In the genomic region with DNA sequence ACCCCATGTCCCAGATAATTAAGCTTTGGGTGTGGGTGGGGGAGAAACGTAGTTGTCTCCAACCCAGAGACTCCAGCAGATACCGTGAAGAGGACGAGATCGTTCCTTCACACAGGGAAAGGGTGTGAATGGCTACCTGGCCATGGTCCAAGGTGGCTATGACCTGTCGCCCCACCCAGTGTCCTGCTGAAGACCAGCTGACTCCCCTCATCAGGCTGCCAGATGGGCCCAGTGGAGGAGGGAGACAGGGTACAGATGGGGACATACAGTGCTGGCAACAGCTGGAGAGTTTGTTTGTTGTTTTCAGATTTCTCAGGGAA, we compare ENCODE assay signal across 9 mouse cellular contexts. TPM values are rescaled to one million over a fixed set of nuclear protein-coding genes. Genes with fewer than 3 reads are reported as not detected.
DNase-seq lines count a peak whose midpoint lies in the region; ATAC-seq lines count a peak whose summit lies in the region.
"Had no signal": no experiment of that assay in that cellular context is flagged by ENCODE, and none has a peak within 500 bp of the region (broad histone marks: within the 10 kb centered on the region; RNA-seq: fewer than 3 reads in every experiment).

No protein-coding gene starts in this region.

- DNase-seq in cerebellum, adult 18-20 months, result peak; percentile 32 to 39
- DNase-seq in embryonic facial prominence, embryonic 11.5 days (ENCODE audit: low spot score), result no peak
- DNase-seq in retina, embryonic 14.5 days (ENCODE audit: low spot score), result no peak
- DNase-seq in left cerebral cortex, adult 18-20 months (ENCODE audit: low spot score in 2 of 2), result no peak
- DNase-seq in adrenal gland, adult 18-20 months (ENCODE audit: low spot score in 2 of 2), result no peak

- H3K27ac ChIP-seq in embryonic facial prominence, embryonic 11.5 days (replicated peaks; ENCODE audit: low read depth, low read length), result no peak overlapping the region
- H3K27ac ChIP-seq in kidney, embryonic 14.5 days (ENCODE audit: low read depth, low read length), result no peak overlapping the region
- no peak overlapping the region for H3K27ac ChIP-seq in midbrain, embryonic 13.5 days
- H3K27ac ChIP-seq: macrophage had no signal

- no peaks in the 10 kb centered on the region; the same call in 1 of the 2 replicates for H3K36me3 ChIP-seq in embryonic facial prominence, embryonic 11.5 days (replicated peaks; ENCODE audit: control insufficient read depth, insufficient read depth, low read depth, low read length)
- H3K36me3 ChIP-seq in kidney, embryonic 14.5 days (ENCODE audit: control insufficient read depth, insufficient read depth, low read length), result peaks cover 12% of the 10 kb centered on the region
- H3K36me3 ChIP-seq in midbrain, embryonic 13.5 days, result peaks cover 19% of the 10 kb centered on the region

- 0 out of 2 replicates have a peak, but pooled peaks cover 3% of the 10 kb centered on the region for H3K4me1 ChIP-seq in embryonic facial prominence, embryonic 11.5 days (ENCODE audit: control insufficient read depth, insufficient read depth, low read length)
- peaks cover 10% of the 10 kb centered on the region for H3K4me1 ChIP-seq in kidney, embryonic 14.5 days (ENCODE audit: control insufficient read depth, insufficient read depth, low read length)
- peaks cover 25% of the 10 kb centered on the region for H3K4me1 ChIP-seq in midbrain, embryonic 13.5 days (replicated peaks)

- WGBS in embryonic facial prominence, embryonic 11.5 days, result 93% methylated on average over 5 of the region's 5 CpGs
- WGBS in kidney, embryonic 14.5 days, result 94% methylated on average over 5 of the region's 5 CpGs
- 93% methylated on average over 5 of the region's 5 CpGs for WGBS in midbrain, embryonic 13.5 days

- no peak overlapping the region for H3K9ac ChIP-seq in embryonic facial prominence, embryonic 11.5 days (replicated peaks; ENCODE audit: low read length)
- no peak overlapping the region for H3K9ac ChIP-seq in kidney, embryonic 14.5 days (ENCODE audit: low read depth, low read length)
- H3K9ac ChIP-seq in midbrain, embryonic 13.5 days (replicated peaks), result 0 out of 2 replicates have a peak overlapping the region, but pooled peaks have one; percentile 87

- H3K4me3 ChIP-seq in embryonic facial prominence, embryonic 11.5 days (ENCODE audit: low read depth, low read length), result no peak overlapping the region
- H3K4me3 ChIP-seq in kidney, embryonic 14.5 days (ENCODE audit: low read length), result peak overlapping the region; percentile 47
- peak overlapping the region; percentile 77 for H3K4me3 ChIP-seq in midbrain, embryonic 13.5 days (replicated peaks)

- no peaks in the 10 kb centered on the region for H3K9me3 ChIP-seq in embryonic facial prominence, embryonic 11.5 days (replicated peaks; ENCODE audit: control insufficient read depth, low read length)
- no peaks in the 10 kb centered on the region for H3K9me3 ChIP-seq in kidney, embryonic 14.5 days (ENCODE audit: control insufficient read depth, low read length)
- H3K9me3 ChIP-seq in midbrain, embryonic 13.5 days, result no peaks in the 10 kb centered on the region

- H3K27me3 ChIP-seq in embryonic facial prominence, embryonic 11.5 days (ENCODE audit: control insufficient read depth, insufficient read depth, low read length), result no peaks in the 10 kb centered on the region
- H3K27me3 ChIP-seq in kidney, embryonic 14.5 days (ENCODE audit: control insufficient read depth, insufficient read depth, low read length), result no peaks in the 10 kb centered on the region
- H3K27me3 ChIP-seq in midbrain, embryonic 13.5 days, result no peaks in the 10 kb centered on the region

- ATAC-seq in cerebellum, adult (ENCODE audit: insufficient number of reproducible peaks, low FRiP score, low TSS enrichment), result no peak
- ATAC-seq in embryonic facial prominence, embryonic 11.5 days (replicated peaks; ENCODE audit: insufficient number of reproducible peaks, low FRiP score, low TSS enrichment, low read depth), result no peak
- ATAC-seq in kidney, embryonic 14.5 days (ENCODE audit: low FRiP score, low TSS enrichment), result no peak
- no peak for ATAC-seq in midbrain, embryonic 13.5 days

- peak overlapping the region; percentile 4; the same call in 1 of the 2 replicates for H3K4me2 ChIP-seq in embryonic facial prominence, embryonic 11.5 days (ENCODE audit: low read depth, low read length)
- H3K4me2 ChIP-seq in kidney, embryonic 14.5 days (replicated peaks; ENCODE audit: low read depth, low read length), result peak overlapping the region; percentile 83
- peak overlapping the region; percentile 93 for H3K4me2 ChIP-seq in midbrain, embryonic 13.5 days (replicated peaks)

RNA-seq across cellular contexts. Expression of a gene that starts 0.7 kb away (rescaled TPM):
- polyA plus RNA-seq in embryonic facial prominence, embryonic 11.5 days (2014; fragmentation: Nextera tagmentation; extraction: Ambion mirVana), result 0.53 and 0.67 TPM in 2 replicates
- polyA plus RNA-seq in kidney, embryonic 14.5 days (2014; fragmentation: Nextera tagmentation; extraction: Ambion mirVana), result 0.87 and 1.2 TPM in 2 replicates
- polyA plus RNA-seq in midbrain, embryonic 13.5 days (2015; fragmentation: Nextera tagmentation; extraction: Ambion mirVana), result 2.3 and 2.7 TPM in 2 replicates
- total RNA-seq in left cerebral cortex, adult 18-20 months (2021), result 1 to 10 TPM; 2.0 to 3.1 TPM
- under 1 TPM in 1 of 2 experiments, not detected in 1; 0.38 TPM for total RNA-seq in adrenal gland, adult 18-20 months (2021)

RNA-seq across cellular contexts. Expression of a gene that starts 0.8 kb away (rescaled TPM):
- 9.5 and 10.0 TPM in 2 replicates for polyA plus RNA-seq in embryonic facial prominence, embryonic 11.5 days (2014; fragmentation: Nextera tagmentation; extraction: Ambion mirVana)
- polyA plus RNA-seq in kidney, embryonic 14.5 days (2014; fragmentation: Nextera tagmentation; extraction: Ambion mirVana), result 11.7 and 17.7 TPM in 2 replicates
- 24.5 and 24.7 TPM in 2 replicates for polyA plus RNA-seq in midbrain, embryonic 13.5 days (2015; fragmentation: Nextera tagmentation; extraction: Ambion mirVana)
- total RNA-seq in left cerebral cortex, adult 18-20 months (2021), result 10 to 100 TPM; 47.1 to 55.6 TPM
- total RNA-seq in adrenal gland, adult 18-20 months (2021), result 10 to 100 TPM; 26.5 to 30.5 TPM

RNA-seq across cellular contexts. Expression of a gene that starts 22.7 kb away (rescaled TPM):
- 0.14 TPM in 1 of 2 replicates, not detected in the other for polyA plus RNA-seq in embryonic facial prominence, embryonic 11.5 days (2014; fragmentation: Nextera tagmentation; extraction: Ambion mirVana)
- 0.19 and 0.34 TPM in 2 replicates for polyA plus RNA-seq in kidney, embryonic 14.5 days (2014; fragmentation: Nextera tagmentation; extraction: Ambion mirVana)
- polyA plus RNA-seq in midbrain, embryonic 13.5 days (2015; fragmentation: Nextera tagmentation; extraction: Ambion mirVana), result 0.44 and 0.57 TPM in 2 replicates
- not detected for total RNA-seq in left cerebral cortex, adult 18-20 months (2021)
- under 1 TPM; 0.33 to 0.35 TPM for total RNA-seq in adrenal gland, adult 18-20 months (2021)
- polyA plus RNA-seq: macrophage had no signal

RNA-seq across cellular contexts. Expression of a gene that starts 36.5 kb away (rescaled TPM):
- 3.9 and 4.7 TPM in 2 replicates for polyA plus RNA-seq in embryonic facial prominence, embryonic 11.5 days (2014; fragmentation: Nextera tagmentation; extraction: Ambion mirVana)
- polyA plus RNA-seq in kidney, embryonic 14.5 days (2014; fragmentation: Nextera tagmentation; extraction: Ambion mirVana), result 4.3 and 5.5 TPM in 2 replicates
- polyA plus RNA-seq in midbrain, embryonic 13.5 days (2015; fragmentation: Nextera tagmentation; extraction: Ambion mirVana), result 8.8 and 11.6 TPM in 2 replicates
- 1 to 10 TPM in 1 of 2 experiments, under 1 TPM in 1; 0.70 to 2.0 TPM for total RNA-seq in left cerebral cortex, adult 18-20 months (2021)
- total RNA-seq in adrenal gland, adult 18-20 months (2021), result under 1 TPM in 1 of 2 experiments, not detected in 1; 0.61 TPM
- polyA plus RNA-seq: macrophage had no signal

RNA-seq across cellular contexts. Expression of a gene that starts 43.9 kb away (rescaled TPM):
- polyA plus RNA-seq in embryonic facial prominence, embryonic 11.5 days (2014; fragmentation: Nextera tagmentation; extraction: Ambion mirVana), result 9.8 and 11.3 TPM in 2 replicates
- 10.4 and 18.3 TPM in 2 replicates for polyA plus RNA-seq in kidney, embryonic 14.5 days (2014; fragmentation: Nextera tagmentation; extraction: Ambion mirVana)
- 21.0 and 23.3 TPM in 2 replicates for polyA plus RNA-seq in midbrain, embryonic 13.5 days (2015; fragmentation: Nextera tagmentation; extraction: Ambion mirVana)
- 10 to 100 TPM; 17.7 to 18.2 TPM for total RNA-seq in left cerebral cortex, adult 18-20 months (2021)
- 10 to 100 TPM; 13.2 to 16.1 TPM for total RNA-seq in adrenal gland, adult 18-20 months (2021)

Comparison
In these comparisons a context has a peak if more than half of its experiments do, and no peak if none do; other contexts are left out.
1. DNase-seq: peak in cerebellum, adult 18-20 months (2 of 2); none in embryonic facial prominence, embryonic 11.5 days (single experiment), retina, embryonic 14.5 days (single experiment), left cerebral cortex, adult 18-20 months (0 of 2) and adrenal gland, adult 18-20 months (0 of 2).
2. H3K4me2 ChIP-seq: peak in every context shown above with its lines; median percentile 93 in midbrain, embryonic 13.5 days; 83 in kidney, embryonic 14.5 days; 4 in embryonic facial prominence, embryonic 11.5 days.